Mouse (Mus musculus) MEL (cell line): ENCODE measurements around the gene Rnf215.

Experiments used
- CHD2 ChIP-seq: IDR thresholded peaks from 2 replicates; pipeline ENCODE4 v1.6.1; 2011; ENCODE audit warnings: low read length, improper control_type of control experiment
- CTCF ChIP-seq, 3 experiments: IDR thresholded peaks in 2 of 3; conservative IDR thresholded peaks in 1 of 3; 2 replicates each; pipeline ENCODE4 v1.5.1; 2011 to 2012; ENCODE audit warnings: low read length in 3 of 3, low read depth in 2 of 3, mild to moderate bottlenecking in 2 of 3, improper control_type of control experiment in 1 of 3, inconsistent platforms in 1 of 3, mixed read lengths in 1 of 3, moderate library complexity in 1 of 3; ENCODE audit not compliant: control insufficient read depth in 1 of 3, insufficient read depth in 1 of 3, poor library complexity in 1 of 3, severe bottlenecking in 1 of 3
- EP300 ChIP-seq, 2 experiments: IDR thresholded peaks; 2 replicates each; pipeline ENCODE4 v1.6.1; 2011; ENCODE audit warnings: improper control_type of control experiment in 2 of 2, low read length in 2 of 2, low read depth in 1 of 2, mild to moderate bottlenecking in 1 of 2
- MAZ ChIP-seq: IDR thresholded peaks from 2 replicates; pipeline ENCODE4 v1.6.1; 2012; ENCODE audit warnings: low read depth, mild to moderate bottlenecking, inconsistent platforms, low read length, improper control_type of control experiment
- MEF2A ChIP-seq: IDR thresholded peaks from 2 replicates; pipeline ENCODE4 v1.6.1; 2014; ENCODE audit warnings: low read depth, mild to moderate bottlenecking, inconsistent platforms, low read length, improper control_type of control experiment; ENCODE audit not compliant: poor library complexity, insufficient replicate concordance, severe bottlenecking; ENCODE audit errors: extremely low read depth
- POLR2A ChIP-seq, 2 experiments: IDR thresholded peaks; 2 replicates each; pipeline ENCODE4 v1.6.1; 2011 to 2012; ENCODE audit warnings: low read length in 2 of 2, mild to moderate bottlenecking in 2 of 2, control low read depth in 1 of 2, improper control_type of control experiment in 1 of 2, low read depth in 1 of 2, moderate library complexity in 1 of 2; ENCODE audit not compliant: control insufficient read depth in 1 of 2, insufficient read depth in 1 of 2, poor library complexity in 1 of 2
- RCOR1 ChIP-seq: IDR thresholded peaks from 2 replicates; pipeline ENCODE4 v1.6.1; 2012; ENCODE audit warnings: low read depth, mild to moderate bottlenecking, inconsistent platforms, low read length, improper control_type of control experiment
- ZNF384 ChIP-seq: IDR thresholded peaks from 2 replicates; pipeline ENCODE4 v1.6.1; 2012; ENCODE audit warnings: low read depth, mild to moderate bottlenecking, inconsistent platforms, low read length, improper control_type of control experiment

GRCm38 (mm10) chr11:4148120-4148519, 13.1 kb downstream of the Rnf215 start:
- TF ChIP-seq CTCF (IDR thresholded peaks at IDR 0.05 in 2 of 3, conservative IDR thresholded peaks at IDR 0.05 in 1 of 3; ENCODE audit: control insufficient read depth in 1 of 3, insufficient read depth in 1 of 3, low read depth in 2 of 3, low read length in 3 of 3, poor library complexity in 1 of 3, severe bottlenecking in 1 of 3) (no peak), EP300 (IDR thresholded peaks at IDR 0.05; ENCODE audit: low read depth in 1 of 2, low read length in 2 of 2) (no peak), RCOR1 (no peak), MEF2A (no peak), POLR2A (IDR thresholded peaks at IDR 0.05; ENCODE audit: control insufficient read depth in 1 of 2, insufficient read depth in 1 of 2, low read depth in 1 of 2, low read length in 2 of 2, poor library complexity in 1 of 2) (no peak), ZNF384 (no peak), MAZ (no peak), CHD2 (no peak)
